Mouse (Mus musculus): ENCODE data around the gene Pex13. TPM values are rescaled to one million over a fixed set of nuclear protein-coding genes. Genes with fewer than 3 reads are reported as not detected.
A peak's percentile ranks its signal among the peaks of the same experiment; 100 is the strongest.
"Not testable (repeated sequence)": the region's sequence is repeated elsewhere in the genome, so short reads cannot be mapped to it uniquely, and the experiment has no call there.

Pex13 gene
- total RNA-seq, 1 experiment from 2014 or later, result 18.5 TPM

DNA sequence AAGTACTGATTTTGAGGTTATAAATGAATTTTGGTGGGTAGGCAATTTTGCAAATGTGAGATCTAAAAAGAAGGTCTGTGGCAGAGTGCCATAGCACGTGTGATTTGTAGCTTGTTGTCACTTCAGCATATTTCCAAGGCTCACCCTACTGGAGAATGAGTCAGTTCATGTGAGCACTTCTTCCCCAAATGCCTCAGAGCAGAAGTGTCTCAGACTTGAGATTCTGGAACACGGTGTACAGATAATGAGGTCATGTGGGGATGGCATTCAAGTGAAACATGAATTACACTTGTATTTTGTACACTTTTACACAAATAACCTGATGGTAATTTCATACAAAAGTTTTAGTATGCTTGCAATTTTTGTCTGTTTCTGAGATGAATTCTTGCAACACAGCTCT, 8.0 kb downstream of the Pex13 start:
- no peak for ATAC-seq (ENCODE audit: extremely low read depth, insufficient number of reproducible peaks, low FRiP score, poor library complexity, severe bottlenecking)

DNA sequence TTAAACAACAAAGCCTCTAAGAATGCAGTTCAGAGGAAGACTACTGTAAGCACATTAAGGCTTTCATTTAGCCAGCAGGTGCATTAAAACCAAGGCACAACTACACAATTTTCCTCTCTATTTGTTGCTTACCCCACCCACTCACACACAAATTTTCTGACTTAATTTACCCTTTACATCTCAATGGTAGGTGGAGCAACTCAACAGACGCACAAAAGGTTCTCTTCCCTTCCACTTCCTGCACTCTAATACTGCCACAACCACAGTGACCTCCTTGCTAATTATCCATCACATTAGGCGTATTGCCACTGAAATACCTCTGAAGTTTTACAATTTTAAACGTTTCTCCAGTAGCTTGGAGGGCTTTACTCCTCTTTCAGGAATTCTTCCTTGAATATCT, 12.1 kb downstream of the Pex13 start:
- no peak for ATAC-seq (ENCODE audit: extremely low read depth, insufficient number of reproducible peaks, low FRiP score, poor library complexity, severe bottlenecking)

DNA sequence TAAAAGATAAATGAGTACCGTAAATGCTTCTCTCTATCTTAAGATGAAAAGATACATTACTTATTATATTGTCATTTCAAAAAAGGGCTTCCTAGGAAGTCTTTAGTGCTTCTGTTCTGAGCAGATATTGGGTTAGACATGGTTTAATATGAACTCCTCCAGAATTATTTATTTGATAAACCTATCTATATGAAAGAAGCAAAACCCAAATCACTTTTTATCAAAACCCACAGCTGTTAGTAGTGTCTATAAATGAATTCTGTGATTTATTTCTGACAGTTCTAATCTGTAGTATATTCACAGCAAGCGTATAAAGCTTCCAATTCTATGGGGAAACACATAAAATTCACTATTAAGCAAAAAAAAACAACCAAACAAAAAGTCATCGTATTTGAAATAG, 17.9 kb downstream of the Pex13 start:
- no peak for ATAC-seq (ENCODE audit: extremely low read depth, insufficient number of reproducible peaks, low FRiP score, poor library complexity, severe bottlenecking)

DNA sequence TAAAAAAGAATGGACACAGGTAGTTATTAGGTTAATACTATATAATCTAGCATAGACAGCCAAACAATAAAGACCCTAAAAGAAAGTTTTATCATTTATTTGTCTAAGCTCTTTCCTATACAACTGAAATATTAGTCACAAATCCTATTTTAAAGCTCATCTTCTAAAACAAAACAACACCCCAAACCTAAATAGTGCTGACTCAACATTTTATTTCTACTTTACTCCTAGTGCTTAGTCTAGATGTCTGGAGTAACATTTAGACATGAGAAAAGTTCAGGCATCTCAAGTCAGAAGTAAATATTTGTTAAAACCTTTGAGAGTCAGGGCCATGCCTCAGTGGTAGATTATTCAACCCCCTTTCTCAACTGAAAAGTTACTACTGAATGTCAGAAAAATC, 18.3 kb downstream of the Pex13 start:
- ATAC-seq (ENCODE audit: extremely low read depth, insufficient number of reproducible peaks, low FRiP score, poor library complexity, severe bottlenecking), result no peak

DNA sequence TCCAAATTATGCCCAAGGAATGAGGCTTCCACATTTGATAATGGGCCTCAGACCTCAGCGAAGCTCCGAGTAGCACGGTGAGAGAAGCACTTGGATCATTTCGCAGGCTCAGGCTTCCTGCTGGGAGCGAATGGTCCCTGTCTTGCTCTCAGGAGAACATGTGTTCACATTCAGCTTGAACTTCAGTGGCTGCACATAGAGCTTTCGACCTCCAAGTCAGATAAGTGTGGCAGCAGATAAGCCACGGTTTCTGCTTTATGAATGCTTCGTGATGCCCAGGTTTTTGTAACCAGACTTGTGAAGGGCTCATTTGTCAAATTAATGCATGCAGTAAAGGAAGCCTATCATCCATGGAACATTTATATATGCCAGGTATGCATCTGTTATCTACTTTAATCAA, 31.2 kb downstream of the Pex13 start:
- ATAC-seq (ENCODE audit: extremely low read depth, insufficient number of reproducible peaks, low FRiP score, poor library complexity, severe bottlenecking), result no peak

DNA sequence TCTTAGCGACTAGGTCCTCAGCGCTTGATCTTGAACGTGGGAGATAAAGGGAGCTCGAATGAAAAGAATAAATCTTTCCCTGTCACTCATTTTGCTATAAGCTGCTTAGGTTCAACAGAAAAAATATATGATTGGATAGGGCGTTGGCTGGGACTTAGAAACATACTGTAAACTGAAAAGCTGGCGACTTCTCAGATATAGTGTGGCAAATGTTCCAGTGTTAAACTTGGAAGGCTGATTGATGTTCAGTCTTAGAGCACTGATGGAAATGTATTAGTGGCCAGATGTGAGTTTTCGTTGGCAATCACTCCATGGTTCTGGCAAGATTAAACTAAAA, 31.9 kb downstream of the Pex13 start:
- no peak for ATAC-seq (ENCODE audit: extremely low read depth, insufficient number of reproducible peaks, low FRiP score, poor library complexity, severe bottlenecking)

DNA sequence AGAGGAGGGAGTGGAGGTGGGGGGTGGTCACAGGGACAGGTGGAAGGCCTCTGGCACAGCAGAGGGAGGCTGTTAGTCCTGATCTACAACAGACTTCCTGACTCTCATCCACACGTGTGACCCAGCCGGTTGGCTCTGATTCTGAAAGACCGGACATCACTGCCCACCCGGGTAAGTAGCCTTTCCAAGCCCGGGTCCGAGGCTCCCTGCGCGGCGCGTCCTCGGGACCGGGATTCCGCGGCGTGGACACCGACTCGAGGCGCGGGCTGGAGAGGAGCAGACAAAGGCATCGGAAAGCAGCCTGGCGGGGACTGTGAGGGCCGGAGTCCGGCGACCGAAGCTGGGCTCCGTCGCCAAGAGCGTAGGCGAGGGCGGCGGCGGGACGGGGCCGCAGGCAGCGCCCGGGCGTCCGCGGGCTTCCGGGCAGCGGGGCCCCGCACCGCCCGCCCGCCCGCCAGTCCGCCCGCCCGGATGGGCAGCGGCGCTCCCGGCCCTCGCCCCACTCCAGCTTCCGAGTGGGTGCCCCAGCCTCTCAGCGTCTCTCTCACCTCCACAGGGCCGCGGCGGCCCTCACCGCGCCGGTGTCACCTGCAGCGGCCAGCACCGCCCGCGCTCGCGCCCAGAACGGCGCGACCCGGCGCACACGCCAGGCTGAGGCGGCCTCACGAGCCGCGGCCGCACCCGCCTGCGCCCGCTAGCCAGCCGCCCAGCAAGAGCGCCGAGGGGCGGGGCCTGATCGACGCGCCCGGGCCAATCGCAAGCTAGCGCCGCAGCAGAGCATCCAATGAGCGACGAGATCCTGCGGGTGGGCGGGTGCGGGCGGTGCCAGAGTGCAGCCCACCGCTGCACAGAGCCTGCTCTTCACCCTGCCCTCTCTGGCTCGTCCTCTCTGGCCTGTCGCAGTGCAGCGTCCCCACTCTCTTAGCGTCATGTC, 32.5 kb downstream of the Pex13 start, which contains the start of gene 0610010F05Rik:
0610010F05Rik (minus strand) TSS at position 695 of the 934 bp plus-strand sequence.
- peak; percentile 98 for ATAC-seq (ENCODE audit: extremely low read depth, insufficient number of reproducible peaks, low FRiP score, poor library complexity, severe bottlenecking)

DNA sequence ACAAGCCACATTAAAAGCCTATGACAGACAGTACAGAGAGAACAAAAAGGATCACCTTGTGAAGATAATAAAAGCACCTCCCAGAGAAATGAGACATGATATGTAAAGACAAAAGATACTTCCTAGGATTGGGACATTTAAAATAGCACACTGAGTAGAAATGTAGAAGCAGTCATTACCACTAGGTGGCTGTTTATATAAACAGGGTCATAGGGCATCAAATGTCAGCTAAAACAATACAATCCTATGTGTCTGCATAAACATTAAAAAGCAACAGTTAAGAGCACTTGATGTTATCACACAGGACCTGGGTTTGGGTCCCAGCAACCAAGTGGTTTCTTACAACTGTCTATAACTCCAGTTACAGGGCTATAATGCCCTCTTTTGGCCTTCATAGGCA, 35.1 kb downstream of the Pex13 start:
- no peak for ATAC-seq (ENCODE audit: extremely low read depth, insufficient number of reproducible peaks, low FRiP score, poor library complexity, severe bottlenecking)

DNA sequence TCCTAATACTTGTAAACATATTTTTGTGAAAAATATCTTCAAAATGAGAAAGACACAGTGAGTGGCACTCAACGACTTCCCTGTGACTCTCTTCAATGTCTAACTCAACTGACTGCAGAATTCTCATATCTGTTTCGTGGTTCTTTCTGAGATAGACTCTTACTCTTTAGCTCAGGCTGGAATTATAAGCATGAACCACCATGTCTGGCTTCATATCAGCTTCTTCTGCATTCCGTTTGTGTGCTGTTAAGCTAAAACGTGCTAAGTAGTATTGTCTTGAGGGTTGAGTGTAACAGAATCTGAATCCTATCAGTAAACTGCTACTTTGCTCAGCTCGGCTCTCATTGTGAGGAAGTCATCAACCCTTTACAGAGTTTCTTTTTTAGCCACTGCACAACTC, 46.8 kb downstream of the Pex13 start:
- ATAC-seq (ENCODE audit: extremely low read depth, insufficient number of reproducible peaks, low FRiP score, poor library complexity, severe bottlenecking), result no peak

DNA sequence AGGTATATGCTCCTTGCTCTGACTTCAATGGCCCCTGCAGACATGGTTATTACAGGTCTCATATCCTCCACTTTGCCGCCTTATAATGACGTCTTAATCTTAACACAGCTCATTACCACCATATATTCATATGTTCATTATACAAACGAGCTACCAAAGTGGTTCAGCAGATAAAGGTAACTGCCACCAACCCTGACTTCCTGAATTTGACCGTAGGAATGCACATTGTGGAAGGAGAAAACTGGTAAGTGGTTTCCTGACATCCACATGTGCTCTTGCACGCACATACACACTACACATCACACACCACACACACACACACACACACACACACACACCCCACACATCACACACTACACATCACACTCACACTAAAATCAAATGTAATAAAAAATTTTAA, 51.2 kb downstream of the Pex13 start:
- no peak for ATAC-seq (ENCODE audit: extremely low read depth, insufficient number of reproducible peaks, low FRiP score, poor library complexity, severe bottlenecking)

DNA sequence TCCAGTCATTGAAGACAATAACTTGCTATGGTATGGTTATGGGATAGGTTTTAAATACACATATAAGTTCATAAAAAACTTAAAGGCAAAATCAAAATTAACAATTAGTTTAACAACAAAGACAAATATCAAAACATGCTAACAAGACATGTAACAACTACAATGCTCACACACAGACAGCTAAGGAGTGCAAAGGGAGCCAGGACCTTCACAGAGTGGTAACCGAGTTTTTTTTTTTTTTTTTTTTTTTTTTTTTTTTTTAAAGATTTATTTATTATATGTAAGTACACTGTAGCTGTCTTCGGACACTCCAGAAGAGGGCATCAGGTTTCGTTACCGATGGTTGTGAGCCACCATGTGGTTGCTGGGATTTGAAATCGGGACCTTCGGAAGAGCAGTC, 58.5 kb downstream of the Pex13 start:
- not testable (repeated sequence) for ATAC-seq (ENCODE audit: extremely low read depth, insufficient number of reproducible peaks, low FRiP score, poor library complexity, severe bottlenecking)

Other genes starting within 250 kb of the Pex13 start
- gene Ahsa2, start 167.9 kb downstream of the Pex13 start, total RNA-seq (2017), result 29.3 and 40.6 TPM in 2 replicates
- not detected in 2 replicates for gene 1700093K21Rik, start 144.8 kb downstream of the Pex13 start, total RNA-seq (2017)
- 5.8 and 7.4 TPM in 2 replicates for gene 0610010F05Rik, start 32.3 kb downstream of the Pex13 start, total RNA-seq (2017)
- gene Pus10, start 285 bp downstream of the Pex13 start, total RNA-seq (2017), result 22.0 and 27.1 TPM in 2 replicates
- 53.0 and 56.8 TPM in 2 replicates for gene Rel, start 105.0 kb upstream of the Pex13 start, total RNA-seq (2017)
- 51.8 and 70.9 TPM in 2 replicates for gene Papolg, start 229.3 kb upstream of the Pex13 start, total RNA-seq (2017)